Mouse (Mus musculus) hindbrain, embryonic 16.5 days (tissue): ENCODE data around the gene Dnmbp. TPM values are rescaled to one million over a fixed set of nuclear protein-coding genes. Genes with fewer than 3 reads are reported as not detected.

Experiments
- ATAC-seq: fragments of 200-750 bp; cut with Nextera tagmentation; 2 replicates; pipeline ENCODE4 v1.8.0; 2017; ENCODE audit warnings: moderate TSS enrichment, moderate library complexity
- H3K27ac ChIP-seq: fragments of 300-500 bp; sonication (generic); 2 replicates; pipeline ENCODE4 v1.5.1; 2014; ENCODE audit warnings: low read depth, mild to moderate bottlenecking, control low read depth, low read length, moderate library complexity
- H3K27me3 ChIP-seq: fragments of 300-500 bp; sonication (generic); replicated peaks from 2 replicates; pipeline ENCODE4 v1.6.1; 2014; ENCODE audit warnings: low read length; ENCODE audit not compliant: control insufficient read depth, insufficient read depth
- H3K36me3 ChIP-seq: fragments of 300-500 bp; sonication (generic); 2 replicates; pipeline ENCODE4 v1.6.1; 2014; ENCODE audit warnings: mild to moderate bottlenecking, low read length, moderate library complexity, mixed read lengths; ENCODE audit not compliant: control insufficient read depth, insufficient read depth
- H3K4me1 ChIP-seq: fragments of 300-500 bp; sonication (generic); 2 replicates; pipeline ENCODE4 v1.6.1; 2014; ENCODE audit warnings: low read depth, low read length; ENCODE audit not compliant: control insufficient read depth, insufficient read depth
- H3K4me2 ChIP-seq: fragments of 300-500 bp; sonication (generic); 2 replicates; pipeline ENCODE4 v1.6.1; 2014; ENCODE audit warnings: mild to moderate bottlenecking, low read length, control low read depth, moderate library complexity
- H3K4me3 ChIP-seq: fragments of 300-500 bp; sonication (generic); 2 replicates; pipeline ENCODE4 v1.5.1; 2014; ENCODE audit warnings: mild to moderate bottlenecking, low read length, control low read depth, moderate library complexity
- H3K9ac ChIP-seq: fragments of 300-500 bp; sonication (generic); 2 replicates; pipeline ENCODE4 v1.6.1; 2014; ENCODE audit warnings: low read depth, mild to moderate bottlenecking, control low read depth, low read length, moderate library complexity
- H3K9me3 ChIP-seq: fragments of 300-500 bp; sonication (generic); 2 replicates; pipeline ENCODE4 v1.6.1; 2014; ENCODE audit warnings: mild to moderate bottlenecking, low read length, moderate library complexity; ENCODE audit not compliant: control insufficient read depth
- WGBS: fragments of 180-500 bp; shearing (Covaris S2); extraction: QIAGEN DNeasy Blood & Tissue Kit; methylation state at CpG from one replicate; pipeline ENCODE4 v1.1.7; 2014; 5-methylcytosine and 5-hydroxymethylcytosine counted together
- polyA plus RNA-seq: library from polyadenylated mRNA; unstranded; fragments of >200 nt; fragmentation: Nextera tagmentation; extraction: Ambion mirVana; gene quantifications from 2 replicates; pipeline ENCODE4 v1.2.1, GENCODE M21; 2015

Dnmbp gene
- polyA plus RNA-seq, 1 experiment from 2014 or later: 8.1 TPM

GRCm38 (mm10) chr19:43968436-43969026, 28.5 kb upstream of the Dnmbp start:
- no peak overlapping the region for H3K4me3 ChIP-seq
- no peaks in the 10 kb centered on the region for H3K27me3 ChIP-seq
- no peak for ATAC-seq
- H3K4me1 ChIP-seq: no peaks in the 10 kb centered on the region
- H3K27ac ChIP-seq: no peak overlapping the region
- H3K4me2 ChIP-seq: no peak overlapping the region
- H3K36me3 ChIP-seq: no peaks in the 10 kb centered on the region
- WGBS: 29% methylated on average over 10 of the region's 11 CpGs
- H3K9me3 ChIP-seq: no peaks in the 10 kb centered on the region
- H3K9ac ChIP-seq: no peak overlapping the region

GRCm38 (mm10) chr19:43966481-43966880, 26.5 kb upstream of the Dnmbp start:
- Histone ChIP-seq H3K4me2 (no peak overlapping the region), H3K9ac (no peak overlapping the region), H3K4me3 (no peak overlapping the region), H3K27me3 (no peaks in the 10 kb centered on the region), H3K36me3 (no peaks in the 10 kb centered on the region), H3K27ac (no peak overlapping the region), H3K9me3 (no peaks in the 10 kb centered on the region), H3K4me1 (no peaks in the 10 kb centered on the region)
- 92% methylated on average over 2 of the region's 2 CpGs for WGBS
- ATAC-seq: no peak

GRCm38 (mm10) chr19:43965496-43966085, 25.6 kb upstream of the Dnmbp start:
- H3K9ac ChIP-seq: no peak overlapping the region
- WGBS: 86% methylated on average over 11 of the region's 11 CpGs
- no peak for ATAC-seq

GRCm38 (mm10) chr19:43962795-43963194, 22.8 kb upstream of the Dnmbp start:
- Histone ChIP-seq H3K9ac (no peak overlapping the region), H3K27ac (no peak overlapping the region), H3K4me3 (no peak overlapping the region), H3K4me1 (no peaks in the 10 kb centered on the region), H3K4me2 (no peak overlapping the region), H3K27me3 (no peaks in the 10 kb centered on the region), H3K9me3 (no peaks in the 10 kb centered on the region), H3K36me3 (no peaks in the 10 kb centered on the region)
- no peak for ATAC-seq
- 73% methylated on average over 9 of the region's 9 CpGs for WGBS

More at GRCm38 (mm10) chr19:43965496-43966085, 25.6 kb upstream of the Dnmbp start:
- H3K4me3 ChIP-seq: no peak overlapping the region
- H3K4me2 ChIP-seq: no peak overlapping the region
- no peak overlapping the region for H3K27ac ChIP-seq
- no peaks in the 10 kb centered on the region for H3K4me1 ChIP-seq
- no peaks in the 10 kb centered on the region for H3K9me3 ChIP-seq
- H3K27me3 ChIP-seq: no peaks in the 10 kb centered on the region
- no peaks in the 10 kb centered on the region for H3K36me3 ChIP-seq

GRCm38 (mm10) chr19:43961185-43961584, 21.2 kb upstream of the Dnmbp start:
- H3K27me3 ChIP-seq: no peaks in the 10 kb centered on the region
- no peaks in the 10 kb centered on the region for H3K9me3 ChIP-seq
- ATAC-seq: no peak
- H3K27ac ChIP-seq: no peak overlapping the region
- H3K36me3 ChIP-seq: no peaks in the 10 kb centered on the region
- WGBS: 82% methylated on average over 2 of the region's 2 CpGs
- no peak overlapping the region for H3K4me3 ChIP-seq
- H3K4me1 ChIP-seq: no peaks in the 10 kb centered on the region
- H3K4me2 ChIP-seq: no peak overlapping the region
- no peak overlapping the region for H3K9ac ChIP-seq

GRCm38 (mm10) chr19:43960014-43960413, 20.0 kb upstream of the Dnmbp start:
- Histone ChIP-seq H3K27me3 (no peaks in the 10 kb centered on the region), H3K4me3 (no peak overlapping the region), H3K9me3 (no peaks in the 10 kb centered on the region), H3K36me3 (no peaks in the 10 kb centered on the region), H3K27ac (no peak overlapping the region), H3K4me2 (no peak overlapping the region), H3K9ac (no peak overlapping the region), H3K4me1 (no peaks in the 10 kb centered on the region)
- WGBS: 89% methylated on average over 11 of the region's 11 CpGs
- no peak for ATAC-seq

- no peaks in the 10 kb centered on the region for H3K27me3 ChIP-seq
- no peak overlapping the region for H3K9ac ChIP-seq
- no peaks in the 10 kb centered on the region for H3K4me1 ChIP-seq
- H3K36me3 ChIP-seq: no peaks in the 10 kb centered on the region
- no peaks in the 10 kb centered on the region for H3K9me3 ChIP-seq
- H3K27ac ChIP-seq: no peak overlapping the region
- 23% methylated on average over 2 of the region's 2 CpGs for WGBS
- H3K4me2 ChIP-seq: no peak overlapping the region
- no peak for ATAC-seq
- no peak overlapping the region for H3K4me3 ChIP-seq
Observed at GRCm38 (mm10) chr19:43959162-43959561, 19.2 kb upstream of the Dnmbp start.

GRCm38 (mm10) chr19:43957881-43958280, 17.9 kb upstream of the Dnmbp start:
- Histone ChIP-seq H3K4me2 (no peak overlapping the region), H3K36me3 (no peaks in the 10 kb centered on the region), H3K27ac (no peak overlapping the region), H3K4me3 (no peak overlapping the region), H3K9ac (no peak overlapping the region), H3K9me3 (no peaks in the 10 kb centered on the region), H3K27me3 (no peaks in the 10 kb centered on the region), H3K4me1 (no peaks in the 10 kb centered on the region)
- 81% methylated on average over 4 of the region's 4 CpGs for WGBS
- ATAC-seq: no peak

GRCm38 (mm10) chr19:43957402-43957801, 17.4 kb upstream of the Dnmbp start:
- H3K27me3 ChIP-seq: no peaks in the 10 kb centered on the region
- H3K9ac ChIP-seq: no peak overlapping the region
- H3K36me3 ChIP-seq: no peaks in the 10 kb centered on the region
- no peak overlapping the region for H3K27ac ChIP-seq
- no peak overlapping the region for H3K4me3 ChIP-seq
- no peaks in the 10 kb centered on the region for H3K9me3 ChIP-seq
- WGBS: 34% methylated on average over 4 of the region's 4 CpGs
- no peaks in the 10 kb centered on the region for H3K4me1 ChIP-seq
- ATAC-seq: no peak
- H3K4me2 ChIP-seq: no peak overlapping the region
